In genomic region chr9:22475424-22475868, GRCm38 (mm10) we compare ENCODE assay signal across 8 mouse cellular contexts. TPM values are rescaled to one million over a fixed set of nuclear protein-coding genes. Genes with fewer than 3 reads are reported as not detected.
DNase-seq lines count a peak whose midpoint lies in the region; ATAC-seq lines count a peak whose summit lies in the region.

Gene Bbs9 (plus strand): TSS chr9:22475715.

- peak; percentile 99 for ATAC-seq in hindbrain, embryonic 15.5 days (ENCODE audit: low FRiP score, low read depth)

- H3K9ac ChIP-seq in hindbrain, embryonic 15.5 days = peak within 1 kb of the TSS; percentile 37

- no peaks in the 10 kb centered on the region for H3K9me3 ChIP-seq in hindbrain, embryonic 15.5 days

- DNase-seq in T-cell, adult 2 months (ENCODE audit: low spot score) = peak; percentile 97
- DNase-seq in cerebellum, postnatal 36 days = peak; percentile 94 to 95
- DNase-seq in frontal cortex, postnatal 36 days (ENCODE audit: low spot score in 2 of 2) = peak; percentile 95 to 97
- DNase-seq in left cerebral cortex, adult 11 months (ENCODE audit: low spot score) = peak; percentile 94
- peak; percentile 94 to 95 for DNase-seq in lung, postnatal 4 days
- DNase-seq in retina, postnatal 7 days (ENCODE audit: low read depth, low spot score) = peak; percentile 87
- DNase-seq in urinary bladder, adult 2 months (ENCODE audit: low spot score) = peak; percentile 73

- H3K27me3 ChIP-seq in hindbrain, embryonic 15.5 days = no peaks in the 10 kb centered on the region

- H3K4me1 ChIP-seq in hindbrain, embryonic 15.5 days (replicated peaks) = peaks cover 12% of the 10 kb centered on the region

- H3K4me2 ChIP-seq in hindbrain, embryonic 15.5 days = peak within 1 kb of the TSS; percentile 77

- WGBS in hindbrain, embryonic 15.5 days = 1% methylated on average over 25 of the region's 25 CpGs

- H3K4me3 ChIP-seq in hindbrain, embryonic 15.5 days = peak within 1 kb of the TSS; percentile 48

- H3K36me3 ChIP-seq in hindbrain, embryonic 15.5 days = no peaks in the 10 kb centered on the region

- H3K27ac ChIP-seq in hindbrain, embryonic 15.5 days (replicated peaks) = peak within 1 kb of the TSS; percentile 61

RNA-seq across cellular contexts. Expression of gene Bbs9, which starts in this region (rescaled TPM):
- polyA plus RNA-seq in hindbrain, embryonic 15.5 days (2015; fragmentation: Nextera tagmentation; extraction: Ambion mirVana) = 19.6 and 22.7 TPM in 2 replicates
- polyA plus RNA-seq in urinary bladder, adult 2 months (2012; rRNA removed) = 14.3 TPM in 2 replicates

Comparison
In these comparisons a context has a peak if more than half of its experiments do, and no peak if none do; other contexts are left out.
1. Peak in every context shown above with its lines: DNase-seq, ATAC-seq, H3K4me3 ChIP-seq and H3K27ac ChIP-seq.